Mouse (Mus musculus): ENCODE measurements at regions not wholly inside any gene's neighbourhood (a gene's known extent, or its start where the extent isn't known, plus 50 kb on each side); places are given as distances from the start of the nearest gene placed in this dataset.

DNA sequence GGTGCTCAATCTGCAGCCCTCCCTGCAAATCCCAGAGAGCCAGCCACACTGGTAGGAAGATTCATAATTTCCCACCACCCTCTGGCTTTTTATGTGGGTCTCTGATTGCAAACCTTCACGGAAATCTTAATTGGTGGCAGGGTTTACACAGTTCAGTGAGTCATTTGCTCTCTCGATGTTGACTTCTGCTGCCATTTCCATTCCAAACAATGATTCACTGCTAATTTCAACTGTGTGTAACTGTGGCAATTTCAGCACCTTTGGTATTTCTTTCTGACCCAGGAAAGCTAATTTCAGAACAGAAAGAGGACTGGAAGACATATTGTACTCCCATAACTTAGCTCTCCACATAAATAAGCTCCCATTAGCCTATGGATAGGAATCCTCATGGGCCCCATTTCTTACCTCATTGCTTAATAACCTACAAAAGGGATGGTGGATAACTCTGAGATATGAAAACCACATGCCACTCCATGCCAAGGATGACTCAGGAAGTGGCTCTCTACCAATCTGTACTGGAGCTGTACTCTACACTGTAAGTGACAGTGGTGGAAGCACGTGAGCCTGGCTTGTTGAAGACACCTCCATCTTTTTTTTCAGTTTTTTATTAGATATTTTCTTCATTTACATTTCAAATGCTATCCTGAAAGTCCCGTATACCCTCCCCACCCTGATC lies 536.0 kb downstream of the Tox3 start:
- TF ChIP-seq CTCF (conservative IDR thresholded peaks at IDR 0.05 in 1 of 2, IDR thresholded peaks at IDR 0.05 in 1 of 2; ENCODE audit: low read depth in 2 of 2, low read length in 2 of 2) (no peak), POLR2A (IDR thresholded peaks at IDR 0.05; ENCODE audit: low read depth, low read length) (no peak), HCFC1 (IDR thresholded peaks at IDR 0.05; ENCODE audit: low read depth, low read length) (no peak), MAFK (IDR thresholded peaks at IDR 0.05; ENCODE audit: insufficient replicate concordance, low read length) (no peak), EP300 (IDR thresholded peaks at IDR 0.05; ENCODE audit: low read length) (no peak), MAX (IDR thresholded peaks at IDR 0.05; ENCODE audit: low read length) (no peak), ZMIZ1 (IDR thresholded peaks at IDR 0.05; ENCODE audit: low read depth, low read length) (no peak), CHD1 (IDR thresholded peaks at IDR 0.05; ENCODE audit: low read depth, low read length) (no peak), POLR2AphosphoS2 (IDR thresholded peaks at IDR 0.05; ENCODE audit: low read depth, low read length) (no peak), GABPA (IDR thresholded peaks at IDR 0.05; ENCODE audit: insufficient replicate concordance, low read depth, low read length) (no peak)
